Mouse (Mus musculus): Measurements from ENCODE around the gene Tax1bp1.

DNA sequence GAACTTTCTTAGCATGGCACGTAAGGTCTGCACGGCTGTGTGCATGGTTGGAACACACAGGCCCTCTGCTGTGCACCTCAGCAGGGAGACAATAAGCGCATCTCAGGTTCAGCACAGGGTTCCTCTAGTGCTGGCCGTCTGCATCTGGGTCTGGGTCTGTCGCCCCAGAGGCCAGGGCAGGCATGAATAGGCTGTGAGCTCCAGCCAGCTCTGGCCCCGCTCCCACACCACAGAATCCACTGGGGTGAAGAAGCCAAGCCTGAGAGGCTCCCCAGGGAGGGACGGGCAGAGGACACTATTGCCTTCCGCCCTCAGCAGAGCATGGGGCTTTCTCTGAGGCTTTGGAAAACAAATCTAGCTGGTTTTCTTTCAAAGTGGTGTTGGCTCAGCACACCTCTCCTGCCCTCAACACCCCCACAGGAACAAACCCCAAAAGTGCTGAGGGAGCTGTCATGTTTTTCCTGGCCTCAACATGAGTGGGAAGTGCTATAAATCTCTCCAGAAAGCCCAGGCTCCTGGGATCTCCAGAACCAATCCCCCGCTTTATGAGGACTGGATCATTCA lies 82.6 kb downstream of the Tax1bp1 start:
- TF ChIP-seq CTCF (IDR thresholded peaks at IDR 0.05; ENCODE audit: low read depth, low read length) (no peak), POLR2A (IDR thresholded peaks at IDR 0.05; ENCODE audit: extremely low read depth, insufficient read depth, low read length) (no peak)

Data from liver, adult 2 months (tissue).